Mouse (Mus musculus): ENCODE measurements around the gene Ifi203. TPM values are rescaled to one million over a fixed set of nuclear protein-coding genes. Genes with fewer than 3 reads are reported as not detected.

The Ifi203 gene
- 6.8 and 8.2 TPM in 2 replicates for polyA plus RNA-seq (2012; rRNA removed)

DNA sequence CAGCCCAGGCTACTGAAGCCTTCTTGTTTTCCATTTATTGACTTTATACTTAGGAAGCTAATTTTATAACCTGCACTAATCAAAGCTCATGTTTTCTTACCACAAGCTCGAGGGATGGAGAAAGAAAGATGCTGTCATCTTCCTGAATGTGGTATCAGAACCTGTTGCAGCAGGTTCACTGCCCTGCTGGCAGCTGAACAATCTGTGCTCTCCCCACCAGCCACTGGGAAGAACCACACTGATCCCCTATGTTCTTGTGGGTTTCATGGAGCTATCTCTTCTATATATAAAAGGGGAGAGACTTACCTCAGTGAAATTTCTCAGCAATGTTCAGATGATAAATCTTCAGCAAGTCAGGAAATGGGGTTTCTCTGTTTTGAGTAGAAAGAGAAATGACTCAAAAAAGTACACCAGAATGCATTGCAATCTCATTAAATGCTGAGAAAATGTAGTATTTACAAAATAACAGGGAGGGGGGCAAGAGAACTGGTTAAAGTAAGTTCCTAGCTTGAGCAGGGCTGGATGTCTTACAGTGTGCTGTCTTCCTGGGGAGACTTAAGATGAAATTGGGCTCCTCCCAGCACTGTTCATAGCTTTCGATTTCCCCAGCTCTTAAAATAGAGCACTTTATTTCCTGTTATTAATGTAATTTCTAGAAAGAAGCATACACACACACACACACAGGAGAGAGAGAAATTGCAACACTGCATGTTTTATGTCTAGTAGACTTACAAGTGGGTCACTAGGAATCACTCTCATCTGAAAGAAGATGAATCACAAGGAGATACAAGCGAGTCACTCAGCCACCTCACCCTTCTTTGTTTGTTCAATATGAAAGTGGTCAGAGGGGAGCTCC is at the start of gene Ifi203, which contains the start of gene Mndal:
Ifi203 (minus strand) TSS at position 749 of the 856 bp plus-strand sequence.
Mndal (minus strand) TSS at position 568 of the 856 bp plus-strand sequence.

DNA sequence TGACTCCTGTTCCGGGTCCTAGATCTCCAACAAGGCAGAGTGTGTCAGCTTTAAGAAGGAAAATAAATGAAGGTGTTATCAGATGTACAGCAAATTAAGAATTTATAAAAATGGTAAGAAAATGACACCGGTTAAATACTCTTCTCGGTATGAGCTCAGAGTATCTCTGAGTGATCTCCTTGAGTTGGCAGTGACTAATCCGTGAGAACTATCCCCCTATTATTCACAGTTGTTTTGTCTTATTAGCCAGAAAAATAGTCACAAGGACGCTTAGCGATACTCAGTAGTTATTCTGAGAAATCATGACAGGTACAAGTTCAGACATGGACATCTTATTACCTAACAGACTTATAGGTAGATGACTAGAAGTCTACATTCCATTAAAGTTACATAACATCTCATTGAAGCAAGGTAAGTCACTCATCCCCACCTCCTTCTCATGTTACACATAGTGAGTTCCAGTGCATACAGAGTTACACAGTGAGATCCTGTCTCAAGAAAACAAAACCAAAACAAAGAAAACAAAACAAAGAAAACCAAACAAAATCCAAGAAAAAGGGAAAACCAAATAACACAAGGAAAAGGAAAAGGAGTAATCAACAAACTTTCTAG is 40.3 kb upstream of the Ifi203 start, which contains the start of gene Ifi202b:
Ifi202b (minus strand) TSS at position 51 of the 612 bp plus-strand sequence.

DNA sequence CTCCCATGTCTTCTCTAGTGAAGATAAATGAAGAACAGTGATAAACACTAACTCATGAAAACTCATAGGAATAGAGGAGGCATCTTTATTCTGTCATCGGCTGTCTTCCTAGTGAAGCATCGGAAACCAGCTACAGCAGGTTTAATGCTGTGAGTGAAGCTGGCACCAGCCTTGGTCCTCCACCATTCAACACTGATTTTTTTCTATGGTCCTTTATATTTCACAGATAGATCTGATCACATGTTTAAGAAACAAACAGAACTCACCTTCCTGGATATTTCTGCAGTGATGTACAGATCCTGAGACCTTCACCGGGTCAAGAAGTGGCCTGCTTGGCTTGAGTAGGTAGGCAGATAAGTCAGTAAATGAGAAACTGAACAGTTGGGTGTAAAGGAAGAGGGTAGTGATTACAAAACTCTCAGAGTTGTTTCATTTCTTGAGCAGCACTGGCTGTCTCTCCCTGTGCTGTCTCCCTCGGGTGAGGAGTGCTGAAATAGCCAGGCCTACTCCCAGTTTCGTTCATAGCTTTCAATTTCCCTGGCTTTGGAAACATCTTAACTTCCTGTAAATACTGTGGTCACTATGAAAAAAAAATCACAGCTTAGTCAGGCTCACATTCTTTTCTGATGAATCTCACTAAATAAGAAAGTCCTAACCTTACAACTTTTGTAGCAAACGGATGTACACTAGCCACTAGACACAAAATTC is 29.8 kb downstream of the Ifi203 start, which contains the start of gene Ifi211:
Ifi211 (minus strand) TSS at position 499 of the 708 bp plus-strand sequence.

Other genes with a start within 250 kb of the Ifi203 start
- 7.2 and 7.6 TPM in 2 replicates for gene Ifi207, start 200.9 kb downstream of the Ifi203 start, polyA plus RNA-seq (2012; rRNA removed)
- 12.9 and 14.1 TPM in 2 replicates for gene Ifi204, start 175.7 kb downstream of the Ifi203 start, polyA plus RNA-seq (2012; rRNA removed)
- gene Ifi211, start 29.6 kb downstream of the Ifi203 start, polyA plus RNA-seq (2012; rRNA removed): 6.9 and 7.9 TPM in 2 replicates
- gene Mndal, start 181 bp downstream of the Ifi203 start, polyA plus RNA-seq (2012; rRNA removed): 11.5 and 13.0 TPM in 2 replicates
- not detected in 2 replicates for gene Ifi202b, start 40.1 kb upstream of the Ifi203 start, polyA plus RNA-seq (2012; rRNA removed)
- gene Ifi205, start 89.1 kb upstream of the Ifi203 start, polyA plus RNA-seq (2012; rRNA removed): 1.5 and 2.3 TPM in 2 replicates
- gene Olfr433, start 98.0 kb upstream of the Ifi203 start, polyA plus RNA-seq (2012; rRNA removed): 0.18 and 0.19 TPM in 2 replicates
- gene Olfr432, start 106.5 kb upstream of the Ifi203 start, polyA plus RNA-seq (2012; rRNA removed): 0.01 TPM in 2 replicates
- gene Olfr430, start 123.9 kb upstream of the Ifi203 start, polyA plus RNA-seq (2012; rRNA removed): not detected in 2 replicates
- not detected in 2 replicates for gene Olfr429, start 141.7 kb upstream of the Ifi203 start, polyA plus RNA-seq (2012; rRNA removed)
- gene Olfr427, start 154.2 kb upstream of the Ifi203 start, polyA plus RNA-seq (2012; rRNA removed): not detected in 2 replicates
- gene Olfr231, start 178.5 kb upstream of the Ifi203 start, polyA plus RNA-seq (2012; rRNA removed): 0.02 TPM in 1 of 2 replicates, not detected in the other
- not detected in 2 replicates for gene Olfr424, start 188.8 kb upstream of the Ifi203 start, polyA plus RNA-seq (2012; rRNA removed)
- gene Olfr420, start 213.0 kb upstream of the Ifi203 start, polyA plus RNA-seq (2012; rRNA removed): not detected in 2 replicates
- 14.8 and 15.7 TPM in 2 replicates for gene Spta1, start 230.1 kb upstream of the Ifi203 start, polyA plus RNA-seq (2012; rRNA removed)